Mouse (Mus musculus): ENCODE results near the gene Tmem63b.
A peak's percentile ranks its signal among the peaks of the same experiment; 100 is the strongest.
"Not testable (repeated sequence)": the region's sequence is repeated elsewhere in the genome, so short reads cannot be mapped to it uniquely, and the experiment has no call there.

Tmem63b gene

GRCm38 (mm10) chr17:45667986-45668385 is 18.7 kb downstream of the Tmem63b start:
- no peak for DNase-seq

DNA sequence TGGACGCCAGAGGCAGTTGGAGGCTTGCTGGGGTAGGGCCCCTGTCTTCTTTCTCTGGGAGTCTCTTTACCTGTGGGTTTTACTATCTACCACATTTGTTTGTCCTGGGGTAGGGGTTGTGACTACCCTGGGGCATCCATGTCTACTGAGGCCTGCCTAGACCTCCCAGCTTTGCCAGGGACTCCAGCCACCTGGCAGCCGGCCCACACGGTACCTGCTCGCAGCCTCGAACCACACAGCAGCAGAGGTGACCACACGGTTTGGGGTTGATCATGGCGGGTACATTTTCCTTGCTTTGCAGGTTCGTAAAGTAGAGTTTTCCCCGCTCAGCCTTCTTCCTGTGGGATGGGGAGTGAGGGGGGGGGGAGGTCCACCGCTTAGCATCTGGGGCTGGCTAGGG is 19.2 kb downstream of the Tmem63b start:
- DNase-seq = no peak

DNA sequence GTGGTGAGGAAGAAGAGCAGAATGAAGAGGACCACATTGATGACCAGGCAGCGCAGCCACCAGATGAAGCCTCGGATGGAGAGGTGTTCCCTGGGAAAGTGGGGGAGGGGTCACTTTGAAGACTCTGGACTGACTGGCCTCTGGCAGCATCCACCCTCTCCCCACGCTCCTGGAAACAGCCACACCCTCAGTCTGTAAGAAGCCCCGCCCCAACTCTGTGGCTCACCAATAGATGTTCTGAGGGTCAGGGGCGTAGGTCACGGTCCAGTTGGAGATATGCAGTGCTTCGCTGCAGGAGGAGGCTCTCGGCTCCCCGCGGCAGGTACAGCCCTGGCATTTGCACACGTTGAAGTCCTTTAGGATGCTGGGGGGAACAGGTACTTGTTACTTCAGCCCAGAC is 20.6 kb downstream of the Tmem63b start:
- no peak for DNase-seq

DNA sequence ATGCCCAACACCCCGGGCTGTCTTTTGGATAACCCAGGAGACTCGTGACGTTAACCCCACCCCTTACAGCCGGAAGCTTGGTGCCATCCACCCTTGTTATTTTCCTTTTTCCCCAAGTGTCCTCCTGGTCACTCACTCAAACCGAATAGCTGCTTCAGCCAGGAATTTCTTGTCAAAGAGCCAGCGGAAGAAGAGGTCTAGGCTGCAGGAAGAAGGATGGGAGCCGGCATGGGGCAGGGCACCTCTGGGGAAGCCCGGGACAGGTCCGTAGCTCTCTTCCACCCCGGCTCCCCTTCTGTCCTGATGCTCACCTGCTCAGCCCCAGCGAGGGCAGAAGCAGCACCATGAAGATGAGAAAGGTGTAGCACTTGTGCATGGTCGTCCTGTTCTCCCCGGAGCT is 22.1 kb downstream of the Tmem63b start:
- DNase-seq = no peak

GRCm38 (mm10) chr17:45663106-45663919 is 23.4 kb downstream of the Tmem63b start:
- DNase-seq = peak; percentile 82

DNA sequence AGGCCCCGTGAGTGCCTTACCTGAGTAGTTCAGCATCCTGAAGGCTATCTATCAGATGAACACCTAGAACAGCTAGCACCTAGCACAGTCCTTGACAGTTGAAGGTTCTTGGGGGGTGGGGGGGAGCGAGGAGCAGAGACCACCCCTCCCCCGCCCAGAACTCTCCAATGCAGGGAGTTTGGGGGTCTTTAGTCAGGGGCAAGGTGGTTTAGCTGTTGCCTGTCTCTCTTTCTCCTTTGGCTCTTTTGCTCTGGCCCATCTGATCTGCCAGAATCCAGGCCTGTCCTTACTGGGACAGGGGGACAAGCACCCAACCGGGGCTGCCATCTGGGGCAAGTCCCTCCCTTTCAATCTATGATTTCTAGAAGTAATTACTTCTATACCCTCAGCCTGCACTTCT is 27.5 kb downstream of the Tmem63b start, which contains the start of gene Capn11:
TSS of gene Capn11 (minus strand) at position 101 of the 400 bp plus-strand sequence.
- DNase-seq = no peak

- DNase-seq = no peak
Observed at GRCm38 (mm10) chr17:45655820-45656219, 30.9 kb downstream of the Tmem63b start.

- no peak for DNase-seq
Observed at GRCm38 (mm10) chr17:45653233-45653632, 33.5 kb downstream of the Tmem63b start.

- DNase-seq = no peak
Observed at GRCm38 (mm10) chr17:45644185-45644584, 42.5 kb downstream of the Tmem63b start.

DNA sequence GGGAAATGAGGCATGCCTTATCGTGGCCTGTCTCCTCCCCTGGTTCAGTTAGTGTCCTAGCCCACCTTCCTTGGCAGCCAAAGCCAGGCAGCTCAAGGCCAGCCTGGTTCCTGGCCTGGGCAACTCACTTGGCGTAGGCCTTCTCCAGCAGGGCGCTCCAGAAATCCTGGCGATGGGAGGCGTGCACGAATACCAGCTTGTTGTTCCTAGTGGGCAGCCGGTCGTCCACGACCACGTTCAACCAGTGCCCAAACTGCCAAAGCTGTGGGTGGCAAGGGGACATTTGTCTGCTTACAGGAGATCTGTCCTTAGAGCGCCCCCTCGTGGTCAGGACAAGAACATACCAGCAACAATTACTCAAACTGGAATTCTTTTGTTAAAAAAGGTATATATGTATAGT is 44.0 kb downstream of the Tmem63b start:
- DNase-seq = peak; percentile 83

DNA sequence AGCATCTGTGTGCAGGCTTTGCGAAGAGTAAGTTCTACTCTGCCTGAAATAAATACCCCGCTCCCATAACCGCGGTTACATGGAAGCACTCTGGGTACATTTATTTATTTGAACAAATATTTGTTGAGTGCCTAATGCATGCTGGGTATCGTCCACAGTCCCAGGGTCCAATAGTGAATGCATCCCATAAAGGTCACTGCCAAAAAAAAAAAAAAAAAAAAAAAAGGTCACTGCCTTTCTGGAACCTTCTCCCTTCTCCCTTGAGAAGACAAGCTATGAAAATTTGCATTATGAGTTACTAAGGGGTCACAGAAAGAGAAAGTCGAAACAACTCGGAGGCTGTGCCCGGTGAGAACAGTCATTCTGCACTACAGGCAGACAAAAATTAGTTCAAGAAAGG is 44.7 kb downstream of the Tmem63b start:
- no peak for DNase-seq

- no peak for DNase-seq
Observed at GRCm38 (mm10) chr17:45638596-45639295, 48.0 kb downstream of the Tmem63b start.

- DNase-seq = no peak
Observed at GRCm38 (mm10) chr17:45634033-45634432, 52.7 kb downstream of the Tmem63b start.

GRCm38 (mm10) chr17:45631940-45632339 is 54.8 kb downstream of the Tmem63b start:
- no peak for DNase-seq

DNA sequence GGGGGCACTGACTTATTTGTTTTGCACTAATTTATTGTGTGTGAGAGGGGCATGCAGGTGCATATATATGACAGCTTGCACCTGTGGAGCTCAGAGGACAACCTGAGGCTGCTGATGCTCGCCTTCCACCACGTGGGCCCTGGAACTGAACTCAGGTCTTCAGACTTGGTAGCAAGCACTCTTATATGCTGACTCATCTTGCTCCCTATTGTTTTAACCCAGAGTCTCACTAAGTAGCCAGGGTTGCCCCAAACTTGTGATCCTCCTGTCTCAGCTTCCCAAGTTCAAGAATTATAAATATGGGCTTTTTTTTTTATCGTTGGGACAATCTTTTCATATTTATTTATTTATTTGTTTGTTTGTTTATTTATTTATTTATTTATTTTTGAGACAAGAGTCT is 55.7 kb downstream of the Tmem63b start:
- no peak for DNase-seq

DNA sequence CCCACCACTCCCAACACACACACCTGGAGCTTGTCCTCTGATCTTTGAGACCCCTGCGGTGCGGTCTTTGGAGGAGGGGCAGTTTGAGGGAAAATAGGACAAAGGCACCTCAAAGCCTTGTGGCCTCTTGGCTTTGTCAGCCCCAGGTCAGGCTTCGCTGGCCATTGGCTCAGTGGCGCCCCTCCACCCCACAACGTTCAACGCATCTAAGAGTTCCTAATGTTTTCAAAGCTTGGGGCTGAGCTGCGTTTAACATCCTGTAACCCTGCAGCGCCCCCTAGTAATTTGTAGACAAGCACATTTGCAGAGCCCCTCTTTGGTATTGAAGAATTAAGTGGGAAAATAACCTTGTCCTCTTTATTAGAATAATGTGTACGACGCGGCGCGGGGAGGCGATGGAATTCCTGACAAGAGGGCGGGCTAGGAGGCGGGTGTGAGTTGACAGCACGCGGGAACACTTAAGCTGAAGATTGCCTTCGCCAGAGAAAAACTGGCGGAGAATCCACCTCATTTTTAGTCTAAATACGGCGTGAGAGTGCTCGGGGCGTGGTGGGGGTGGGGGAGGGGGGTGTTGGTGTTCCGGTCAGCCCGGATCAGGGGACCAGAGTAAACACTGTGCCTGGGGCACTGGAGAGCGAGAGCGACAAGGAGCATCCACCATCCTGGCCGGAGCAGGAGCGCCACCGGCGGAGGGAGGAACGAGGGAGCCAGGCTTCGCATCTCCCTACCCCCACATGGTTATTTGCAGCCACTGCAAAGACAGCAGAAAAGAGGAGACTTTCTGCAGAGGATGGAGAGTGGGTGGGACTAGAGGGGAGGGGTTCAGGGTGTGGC is 56.6 kb downstream of the Tmem63b start:
- peak; percentile 83 for DNase-seq

- DNase-seq = no peak
Observed at GRCm38 (mm10) chr17:45628885-45629855, 57.5 kb downstream of the Tmem63b start.

DNA sequence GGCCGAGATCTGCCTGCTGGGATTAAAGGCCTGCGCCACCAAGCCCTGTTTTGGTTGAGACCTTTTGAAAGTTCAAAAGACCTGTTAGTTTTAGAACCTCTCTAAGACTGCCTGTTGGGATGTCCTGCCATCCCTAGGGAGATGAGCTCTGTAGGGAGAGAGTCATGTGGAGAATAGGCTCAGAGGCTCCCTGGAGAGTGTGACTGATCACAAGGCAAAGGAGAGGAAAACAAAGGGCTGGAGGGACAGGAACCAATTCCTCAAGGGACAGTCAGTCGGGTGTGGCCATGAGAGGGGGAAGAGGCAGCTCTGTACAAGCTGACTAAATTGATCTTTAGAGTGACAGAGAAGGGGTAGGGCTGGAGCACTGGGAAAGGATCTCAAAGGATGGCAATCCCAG is 58.5 kb downstream of the Tmem63b start:
- DNase-seq = no peak

DNA sequence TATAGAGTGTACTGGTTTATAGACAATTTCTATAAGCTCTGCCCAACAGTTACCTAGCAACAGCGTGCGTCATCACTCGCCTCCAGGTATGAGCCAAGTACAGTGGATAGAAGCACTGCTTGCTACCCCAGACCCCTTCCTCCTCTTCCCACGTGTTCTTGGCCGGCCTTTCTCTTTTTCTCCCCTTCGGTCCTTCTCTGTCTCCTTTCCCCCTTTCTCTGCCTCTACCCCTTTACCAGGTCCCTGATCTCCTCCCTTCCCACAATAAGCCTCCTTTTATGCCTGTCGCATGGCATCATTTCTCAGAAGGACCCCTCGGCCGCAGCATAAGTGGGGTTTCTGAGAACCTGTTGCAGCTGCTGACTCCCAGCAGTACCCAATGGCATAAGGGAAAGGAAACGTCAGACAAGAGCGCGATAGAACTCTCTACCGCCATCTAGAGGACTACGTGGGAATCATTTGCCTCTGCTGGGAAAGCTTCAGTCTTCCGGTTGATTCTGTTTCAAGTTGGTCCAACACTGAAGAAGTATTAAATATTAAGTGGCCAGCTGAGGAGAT is 60.0 kb downstream of the Tmem63b start:
- peak; percentile 85 for DNase-seq

DNA sequence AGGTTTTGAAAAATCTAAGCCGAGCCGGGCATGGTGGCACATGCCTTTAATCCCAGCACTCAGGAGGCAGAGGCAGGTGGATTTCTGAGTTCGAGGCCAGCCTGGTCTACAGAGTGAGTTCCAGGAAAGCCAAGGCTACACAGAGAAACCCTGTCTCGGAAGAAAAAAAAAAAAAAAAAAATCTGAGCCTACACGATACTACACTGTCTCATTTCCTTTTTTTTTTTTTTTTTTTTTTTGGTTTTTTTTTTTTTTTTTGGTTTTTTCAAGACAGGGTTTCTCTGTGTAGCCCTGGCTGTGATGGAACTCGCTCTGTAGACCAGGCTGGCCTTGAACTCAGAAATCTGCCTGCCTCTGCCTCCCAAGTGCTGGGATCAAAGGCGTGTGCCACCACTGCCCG is 63.3 kb downstream of the Tmem63b start:
- DNase-seq = not testable (repeated sequence)

GRCm38 (mm10) chr17:45619386-45620256 is 67.1 kb downstream of the Tmem63b start:
- no peak for DNase-seq

Measured in cerebellum, adult 9-10 months (tissue).